Mouse (Mus musculus) intestine, embryonic 14.5 days (tissue): ENCODE measurements around the gene Atp2a2. TPM values are rescaled to one million over a fixed set of nuclear protein-coding genes. Genes with fewer than 3 reads are reported as not detected.

Experiments
- ATAC-seq: fragments of 200-750 bp; cut with Nextera tagmentation; replicated peaks from 2 replicates; pipeline ENCODE4 v1.8.0; 2017; ENCODE audit warnings: low read depth, moderate number of reproducible peaks, moderate TSS enrichment, moderate library complexity; ENCODE audit not compliant: low FRiP score, low TSS enrichment
- DNase-seq: peaks from one replicate; pipeline ENCODE4 v3.0.0-alpha.2; 2018; ENCODE audit warnings: low spot score
- H3K27ac ChIP-seq: fragments of 300-500 bp; sonication (generic); 2 replicates; pipeline ENCODE4 v1.5.1; 2014; ENCODE audit warnings: low read depth, mild to moderate bottlenecking, control low read depth
- H3K27me3 ChIP-seq: fragments of 300-500 bp; sonication (generic); replicated peaks from 2 replicates; pipeline ENCODE4 v1.6.1; 2014; ENCODE audit warnings: low read length, control low read depth; ENCODE audit not compliant: control insufficient read depth, insufficient read depth
- H3K36me3 ChIP-seq: fragments of 300-500 bp; sonication (generic); 2 replicates; pipeline ENCODE4 v1.6.1; 2014; ENCODE audit warnings: low read length, control low read depth; ENCODE audit not compliant: control insufficient read depth, insufficient read depth
- H3K4me1 ChIP-seq: fragments of 300-500 bp; sonication (generic); replicated peaks from 2 replicates; pipeline ENCODE4 v1.6.1; 2014; ENCODE audit warnings: low read length, control low read depth, mixed read lengths; ENCODE audit not compliant: control insufficient read depth, insufficient read depth
- H3K4me2 ChIP-seq: fragments of 300-500 bp; sonication (generic); 2 replicates; pipeline ENCODE4 v1.6.1; 2014; ENCODE audit warnings: low read length
- H3K4me3 ChIP-seq: fragments of 300-500 bp; sonication (generic); 2 replicates; pipeline ENCODE4 v1.5.1; 2014; ENCODE audit warnings: low read depth, low read length, control low read depth, mixed read lengths
- H3K9ac ChIP-seq: fragments of 300-500 bp; sonication (generic); 2 replicates; pipeline ENCODE4 v1.6.1; 2014; ENCODE audit warnings: mild to moderate bottlenecking, low read length
- H3K9me3 ChIP-seq: fragments of 300-500 bp; sonication (generic); 2 replicates; pipeline ENCODE4 v1.6.1; 2016; ENCODE audit warnings: low read length, control low read depth; ENCODE audit not compliant: control insufficient read depth
- WGBS: fragments of 180-500 bp; shearing (Covaris S2); extraction: QIAGEN DNeasy Blood & Tissue Kit; methylation state at CpG from one replicate; pipeline ENCODE4 v1.1.7; 2014; 5-methylcytosine and 5-hydroxymethylcytosine counted together
- polyA plus RNA-seq: library from polyadenylated mRNA; unstranded; fragments of >200 nt; fragmentation: Nextera tagmentation; extraction: Ambion mirVana; gene quantifications from 2 replicates; pipeline ENCODE4 v1.2.1, GENCODE M21; 2014

Atp2a2 gene
- polyA plus RNA-seq, 1 experiment from 2014 or later: 43.4 TPM

DNA sequence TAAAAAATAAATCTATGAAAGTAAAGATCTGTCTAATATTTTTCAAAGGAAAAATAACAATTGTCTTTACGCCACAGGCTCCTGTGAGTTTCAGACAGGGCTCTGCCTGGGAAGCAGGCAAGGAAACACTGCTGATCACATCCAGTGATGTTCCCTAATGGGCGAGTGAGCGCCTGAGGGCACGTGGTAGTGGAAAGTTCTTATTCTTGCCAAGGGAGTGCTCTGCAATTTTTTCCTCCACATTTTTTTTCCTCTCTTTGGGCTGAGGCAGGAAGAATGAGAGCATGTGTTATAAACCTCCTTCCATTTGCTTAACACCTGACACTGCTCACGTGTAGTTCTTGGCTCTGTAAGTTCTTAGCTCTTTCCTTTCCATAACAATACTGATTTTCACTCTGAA lies 20.2 kb downstream of the Atp2a2 start:
- 73% methylated on average over 5 of the region's 5 CpGs for WGBS
- Histone ChIP-seq H3K27ac (no peak overlapping the region), H3K36me3 (peaks cover 94% of the 10 kb centered on the region), H3K4me2 (no peak overlapping the region), H3K4me1 (no peaks in the 10 kb centered on the region), H3K9ac (no peak overlapping the region), H3K4me3 (no peak overlapping the region), H3K9me3 (no peaks in the 10 kb centered on the region), H3K27me3 (no peaks in the 10 kb centered on the region)
- DNase-seq (no peak), ATAC-seq (no peak)

DNA sequence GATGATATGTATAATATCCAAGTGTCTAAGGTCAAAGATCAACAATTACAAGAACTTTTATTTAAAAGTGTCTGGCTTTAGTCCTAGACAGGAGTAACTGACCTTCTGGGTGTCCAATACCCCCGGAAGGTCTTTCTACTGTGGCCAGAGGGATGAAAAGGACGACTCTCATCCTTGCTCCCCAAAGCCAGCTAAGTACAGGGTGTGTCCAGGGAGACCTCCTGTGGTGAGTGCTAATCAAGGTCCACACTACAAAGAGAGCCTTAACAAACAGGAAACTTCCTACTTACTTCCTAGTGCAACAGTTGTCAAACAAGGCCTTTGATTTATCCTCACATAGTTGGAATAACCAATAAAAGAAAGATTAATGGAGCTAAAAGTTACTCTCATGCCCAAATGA lies 22.9 kb downstream of the Atp2a2 start:
- no peak overlapping the region for H3K4me3 ChIP-seq
- 59% methylated on average over 2 of the region's 2 CpGs for WGBS
- peaks cover 93% of the 10 kb centered on the region for H3K36me3 ChIP-seq

GRCm38 (mm10) chr5:122477492-122477891 lies 24.5 kb downstream of the Atp2a2 start:
- peaks cover 90% of the 10 kb centered on the region for H3K36me3 ChIP-seq
- no peaks in the 10 kb centered on the region for H3K27me3 ChIP-seq
- no peaks in the 10 kb centered on the region for H3K4me1 ChIP-seq
- H3K9ac ChIP-seq: no peak overlapping the region
- H3K27ac ChIP-seq: no peak overlapping the region
- no peak overlapping the region for H3K4me3 ChIP-seq
- no peak for ATAC-seq
- WGBS: 90% methylated on average over 3 of the region's 3 CpGs
- no peak overlapping the region for H3K4me2 ChIP-seq
- H3K9me3 ChIP-seq: no peaks in the 10 kb centered on the region
- DNase-seq: no peak

More for the DNA sequence above, 22.9 kb downstream of the Atp2a2 start:
- ATAC-seq (no peak), DNase-seq (no peak)
- H3K4me1 ChIP-seq: no peaks in the 10 kb centered on the region
- no peaks in the 10 kb centered on the region for H3K9me3 ChIP-seq
- no peak overlapping the region for H3K27ac ChIP-seq
- no peak overlapping the region for H3K4me2 ChIP-seq
- no peak overlapping the region for H3K9ac ChIP-seq
- H3K27me3 ChIP-seq: no peaks in the 10 kb centered on the region

- H3K27ac ChIP-seq: no peak overlapping the region
- peaks cover 90% of the 10 kb centered on the region for H3K36me3 ChIP-seq
- DNase-seq (no peak), ATAC-seq (no peak)
- 53% methylated on average over 3 of the region's 3 CpGs for WGBS
- H3K9me3 ChIP-seq: no peaks in the 10 kb centered on the region
- H3K4me1 ChIP-seq: no peaks in the 10 kb centered on the region
- H3K4me2 ChIP-seq: no peak overlapping the region
- no peak overlapping the region for H3K9ac ChIP-seq
- no peak overlapping the region for H3K4me3 ChIP-seq
- no peaks in the 10 kb centered on the region for H3K27me3 ChIP-seq
Observed at GRCm38 (mm10) chr5:122476078-122476477, 25.9 kb downstream of the Atp2a2 start.

GRCm38 (mm10) chr5:122474643-122475363 lies 27.2 kb downstream of the Atp2a2 start:
- H3K27me3 ChIP-seq: no peaks in the 10 kb centered on the region
- H3K27ac ChIP-seq: no peak overlapping the region
- DNase-seq: no peak
- H3K9me3 ChIP-seq: no peaks in the 10 kb centered on the region
- H3K36me3 ChIP-seq: peaks cover 91% of the 10 kb centered on the region
- no peak overlapping the region for H3K4me3 ChIP-seq
- no peak overlapping the region for H3K4me2 ChIP-seq
- no peaks in the 10 kb centered on the region for H3K4me1 ChIP-seq
- no peak overlapping the region for H3K9ac ChIP-seq
- WGBS: 83% methylated on average over 4 of the region's 4 CpGs
- ATAC-seq: no peak

GRCm38 (mm10) chr5:122471658-122472057 lies 30.4 kb downstream of the Atp2a2 start:
- Histone ChIP-seq H3K4me2 (no peak overlapping the region), H3K4me3 (no peak overlapping the region), H3K9ac (no peak overlapping the region), H3K4me1 (no peaks in the 10 kb centered on the region), H3K27ac (no peak overlapping the region), H3K9me3 (no peaks in the 10 kb centered on the region), H3K36me3 (peaks cover 96% of the 10 kb centered on the region), H3K27me3 (no peaks in the 10 kb centered on the region)
- 74% methylated on average over 5 of the region's 5 CpGs for WGBS
- no peak for ATAC-seq
- DNase-seq: no peak

GRCm38 (mm10) chr5:122461431-122461830 lies 40.6 kb downstream of the Atp2a2 start:
- no peak overlapping the region for H3K27ac ChIP-seq
- H3K27me3 ChIP-seq: no peaks in the 10 kb centered on the region
- no peak overlapping the region for H3K9ac ChIP-seq
- WGBS: 88% methylated on average over 9 of the region's 9 CpGs
- peaks cover 100% of the 10 kb centered on the region for H3K36me3 ChIP-seq
- ATAC-seq (no peak), DNase-seq (no peak)
- no peaks in the 10 kb centered on the region for H3K9me3 ChIP-seq
- H3K4me1 ChIP-seq: no peaks in the 10 kb centered on the region
- H3K4me3 ChIP-seq: no peak overlapping the region
- H3K4me2 ChIP-seq: no peak overlapping the region

DNA sequence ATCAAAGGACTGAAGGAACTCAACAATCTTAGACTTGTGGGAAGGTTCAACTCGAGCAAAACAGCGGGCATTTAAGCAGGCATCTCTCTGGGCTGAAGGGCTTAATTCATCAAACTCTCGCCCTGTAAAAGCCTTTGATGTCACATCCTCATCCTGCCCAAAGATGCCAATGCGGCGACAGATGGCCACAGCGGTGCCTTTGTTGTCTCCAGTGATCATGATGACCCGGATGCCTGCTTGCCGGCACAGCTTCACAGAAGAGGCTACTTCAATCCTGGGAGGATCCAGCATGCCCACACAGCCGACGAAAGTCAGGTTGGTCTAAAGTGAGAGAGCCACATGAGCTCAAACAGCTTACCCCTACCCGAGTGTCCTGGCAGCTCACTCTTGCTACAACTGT lies 41.4 kb downstream of the Atp2a2 start:
- H3K9ac ChIP-seq: no peak overlapping the region
- H3K4me2 ChIP-seq: no peak overlapping the region
- ATAC-seq: no peak
- H3K4me3 ChIP-seq: no peak overlapping the region
- no peaks in the 10 kb centered on the region for H3K9me3 ChIP-seq
- no peak for DNase-seq
- no peak overlapping the region for H3K27ac ChIP-seq
- H3K36me3 ChIP-seq: peaks cover 100% of the 10 kb centered on the region
- 81% methylated on average over 11 of the region's 11 CpGs for WGBS
- no peaks in the 10 kb centered on the region for H3K27me3 ChIP-seq
- no peaks in the 10 kb centered on the region for H3K4me1 ChIP-seq

DNA sequence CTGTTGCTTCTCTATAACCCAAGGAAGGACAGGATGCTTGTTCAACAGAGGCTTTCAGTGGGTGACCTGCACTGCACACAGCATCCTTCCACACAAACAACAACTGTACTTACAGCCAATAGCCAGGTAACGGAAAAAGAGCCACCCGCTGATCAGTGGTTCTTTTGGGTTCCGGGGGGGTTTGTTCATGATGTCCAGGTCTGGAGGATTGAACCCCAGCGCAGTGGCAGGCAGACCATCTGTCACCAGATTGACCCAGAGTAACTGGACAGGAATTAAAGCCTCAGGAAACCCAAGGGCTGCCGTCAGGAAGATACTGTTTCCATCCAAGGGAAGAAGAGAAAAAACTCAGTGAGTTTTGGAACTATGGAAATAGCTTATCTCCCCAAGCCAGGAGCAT lies 42.7 kb downstream of the Atp2a2 start:
- DNase-seq (no peak), ATAC-seq (no peak)
- Histone ChIP-seq H3K4me3 (no peak overlapping the region), H3K36me3 (peaks cover 100% of the 10 kb centered on the region), H3K9ac (no peak overlapping the region), H3K27ac (no peak overlapping the region), H3K4me1 (no peaks in the 10 kb centered on the region), H3K9me3 (no peaks in the 10 kb centered on the region), H3K4me2 (no peak overlapping the region), H3K27me3 (no peaks in the 10 kb centered on the region)
- 92% methylated on average over 5 of the region's 5 CpGs for WGBS
